Mouse (Mus musculus) heart, embryonic 13.5 days (tissue): ENCODE data around the gene Tnfaip8l2. TPM values are rescaled to one million over a fixed set of nuclear protein-coding genes. Genes with fewer than 3 reads are reported as not detected.
A peak's percentile ranks its signal among the peaks of the same experiment; 100 is the strongest.

Experiments
- ATAC-seq: fragments of 200-750 bp; cut with Nextera tagmentation; 2 replicates; pipeline ENCODE4 v1.8.0; 2017; ENCODE audit warnings: moderate TSS enrichment; ENCODE audit not compliant: insufficient number of reproducible peaks, low FRiP score, low TSS enrichment; ENCODE audit errors: extremely low read depth
- H3K27ac ChIP-seq: fragments of 300-500 bp; sonication (generic); replicated peaks from 2 replicates; pipeline ENCODE4 v1.5.1; 2015; ENCODE audit warnings: moderate library complexity, mild to moderate bottlenecking, inconsistent platforms
- H3K27me3 ChIP-seq: fragments of 300-500 bp; sonication (generic); replicated peaks from 2 replicates; pipeline ENCODE4 v1.6.1; 2015; ENCODE audit warnings: mild to moderate bottlenecking, inconsistent platforms
- H3K36me3 ChIP-seq: fragments of 300-500 bp; sonication (generic); 2 replicates; pipeline ENCODE4 v1.6.1; 2015; ENCODE audit warnings: mild to moderate bottlenecking, inconsistent platforms
- H3K4me1 ChIP-seq: fragments of 300-500 bp; sonication (generic); 2 replicates; pipeline ENCODE4 v1.6.1; 2015; ENCODE audit warnings: inconsistent platforms
- H3K4me2 ChIP-seq: fragments of 300-500 bp; sonication (generic); 2 replicates; pipeline ENCODE4 v1.6.1; 2015; ENCODE audit warnings: inconsistent platforms, mild to moderate bottlenecking, moderate library complexity
- H3K4me3 ChIP-seq: fragments of 300-500 bp; sonication (generic); 2 replicates; pipeline ENCODE4 v1.5.1; 2015; ENCODE audit warnings: moderate library complexity, mild to moderate bottlenecking, inconsistent platforms
- H3K9ac ChIP-seq: fragments of 300-500 bp; sonication (generic); 2 replicates; pipeline ENCODE4 v1.6.1; 2015; ENCODE audit warnings: inconsistent platforms, mild to moderate bottlenecking, moderate library complexity
- H3K9me3 ChIP-seq: fragments of 300-500 bp; sonication (generic); 2 replicates; pipeline ENCODE4 v1.6.1; 2016; ENCODE audit warnings: inconsistent platforms
- WGBS: fragments of 180-500 bp; shearing (Covaris S2); methylation state at CpG from one replicate; pipeline ENCODE4 v1.1.7; 2015; ENCODE audit warnings: mixed read lengths; 5-methylcytosine and 5-hydroxymethylcytosine counted together
- polyA plus RNA-seq: library from polyadenylated mRNA; unstranded; fragments of >200 nt; fragmentation: Nextera tagmentation; extraction: Ambion mirVana; gene quantifications from 2 replicates; pipeline ENCODE4 v1.2.1, GENCODE M21; 2015

Gene Tnfaip8l2
- polyA plus RNA-seq, 1 experiment from 2014 or later = 2.8 TPM

- no peak overlapping the region for H3K27ac ChIP-seq
- H3K4me1 ChIP-seq = peaks cover 19% of the 10 kb centered on the region
- peak overlapping the region; percentile 73 for H3K9ac ChIP-seq
- H3K9me3 ChIP-seq = no peaks in the 10 kb centered on the region
- ATAC-seq = no peak
- 16% methylated on average over 84 of the region's 84 CpGs for WGBS
- peak overlapping the region; percentile 76 for H3K4me2 ChIP-seq
- H3K4me3 ChIP-seq = peak overlapping the region; percentile 50
- H3K36me3 ChIP-seq = peaks cover 41% of the 10 kb centered on the region
- peaks cover 79% of the 10 kb centered on the region for H3K27me3 ChIP-seq
Measured at GRCm38 (mm10) chr3:95172526-95173255, 30.5 kb upstream of the Tnfaip8l2 start.

- H3K36me3 ChIP-seq = peaks cover 55% of the 10 kb centered on the region
- no peak for ATAC-seq
- no peak overlapping the region for H3K4me2 ChIP-seq
- no peaks in the 10 kb centered on the region for H3K9me3 ChIP-seq
- no peak overlapping the region for H3K4me3 ChIP-seq
- no peak overlapping the region for H3K27ac ChIP-seq
- 75% methylated on average over 6 of the region's 6 CpGs for WGBS
- peaks cover 19% of the 10 kb centered on the region for H3K4me1 ChIP-seq
- H3K27me3 ChIP-seq = peaks cover 88% of the 10 kb centered on the region
- H3K9ac ChIP-seq = no peak overlapping the region
Measured at GRCm38 (mm10) chr3:95171105-95171504, 28.9 kb upstream of the Tnfaip8l2 start.

GRCm38 (mm10) chr3:95169996-95170395 is 27.8 kb upstream of the Tnfaip8l2 start:
- no peak for ATAC-seq
- peaks cover 58% of the 10 kb centered on the region for H3K36me3 ChIP-seq
- H3K4me3 ChIP-seq = no peak overlapping the region
- no peak overlapping the region for H3K9ac ChIP-seq
- H3K27me3 ChIP-seq = peaks cover 81% of the 10 kb centered on the region
- H3K27ac ChIP-seq = no peak overlapping the region
- H3K4me1 ChIP-seq = peaks cover 20% of the 10 kb centered on the region
- WGBS = 81% methylated on average over 10 of the region's 10 CpGs
- H3K4me2 ChIP-seq = no peak overlapping the region
- H3K9me3 ChIP-seq = no peaks in the 10 kb centered on the region

GRCm38 (mm10) chr3:95164840-95165239 is 22.7 kb upstream of the Tnfaip8l2 start:
- no peak for ATAC-seq
- H3K4me2 ChIP-seq = no peak overlapping the region
- H3K4me3 ChIP-seq = no peak overlapping the region
- H3K36me3 ChIP-seq = peaks cover 36% of the 10 kb centered on the region
- 0 out of 2 replicates have a peak overlapping the region, but pooled peaks have one; percentile 3 for H3K27ac ChIP-seq
- WGBS = 52% methylated on average over 5 of the region's 5 CpGs
- H3K4me1 ChIP-seq = peaks cover 41% of the 10 kb centered on the region
- H3K9me3 ChIP-seq = no peaks in the 10 kb centered on the region
- peaks cover 35% of the 10 kb centered on the region for H3K27me3 ChIP-seq
- no peak overlapping the region for H3K9ac ChIP-seq

GRCm38 (mm10) chr3:95164256-95164550 is 22.0 kb upstream of the Tnfaip8l2 start:
- Histone ChIP-seq H3K27ac (no peak overlapping the region), H3K27me3 (peaks cover 28% of the 10 kb centered on the region; the same call in 1 of the 2 replicates), H3K4me1 (peaks cover 46% of the 10 kb centered on the region), H3K9ac (no peak overlapping the region), H3K4me2 (no peak overlapping the region), H3K9me3 (no peaks in the 10 kb centered on the region), H3K36me3 (peaks cover 30% of the 10 kb centered on the region), H3K4me3 (no peak overlapping the region)
- 74% methylated on average over 5 of the region's 5 CpGs for WGBS
- no peak for ATAC-seq

- Histone ChIP-seq H3K9ac (peak overlapping the region; percentile 48; the same call in 1 of the 2 replicates), H3K4me3 (no peak overlapping the region), H3K27me3 (peaks cover 23% of the 10 kb centered on the region; the same call in 1 of the 2 replicates), H3K4me2 (peak overlapping the region; percentile 42), H3K4me1 (peaks cover 46% of the 10 kb centered on the region), H3K27ac (no peak overlapping the region), H3K9me3 (no peaks in the 10 kb centered on the region), H3K36me3 (peaks cover 27% of the 10 kb centered on the region)
- WGBS = 40% methylated on average over 11 of the region's 11 CpGs
- no peak for ATAC-seq
Measured at GRCm38 (mm10) chr3:95163419-95164255, 21.5 kb upstream of the Tnfaip8l2 start.

- no peak for ATAC-seq
- H3K4me1 ChIP-seq = peaks cover 46% of the 10 kb centered on the region
- no peaks in the 10 kb centered on the region for H3K9me3 ChIP-seq
- 21% methylated on average over 2 of the region's 2 CpGs for WGBS
- peaks cover 11% of the 10 kb centered on the region; the same call in 1 of the 2 replicates for H3K27me3 ChIP-seq
- H3K4me2 ChIP-seq = peak overlapping the region; percentile 94
- no peak overlapping the region for H3K9ac ChIP-seq
- peaks cover 18% of the 10 kb centered on the region for H3K36me3 ChIP-seq
- H3K4me3 ChIP-seq = no peak overlapping the region
- H3K27ac ChIP-seq = no peak overlapping the region
Measured at GRCm38 (mm10) chr3:95162345-95162628, 20.1 kb upstream of the Tnfaip8l2 start.

- Histone ChIP-seq H3K36me3 (peaks cover 13% of the 10 kb centered on the region), H3K4me2 (peak overlapping the region; percentile 94), H3K9me3 (no peaks in the 10 kb centered on the region), H3K4me1 (peaks cover 46% of the 10 kb centered on the region), H3K4me3 (peak overlapping the region; percentile 75), H3K9ac (peak overlapping the region; percentile 85), H3K27ac (no peak overlapping the region), H3K27me3 (peaks cover 9% of the 10 kb centered on the region; the same call in 1 of the 2 replicates)
- 9% methylated on average over 9 of the region's 9 CpGs for WGBS
- no peak for ATAC-seq
Measured at GRCm38 (mm10) chr3:95161618-95162344, 19.6 kb upstream of the Tnfaip8l2 start.

- Histone ChIP-seq H3K9me3 (no peaks in the 10 kb centered on the region), H3K9ac (peak overlapping the region; percentile 85), H3K27ac (no peak overlapping the region), H3K4me1 (peaks cover 46% of the 10 kb centered on the region), H3K27me3 (peaks cover 9% of the 10 kb centered on the region; the same call in 1 of the 2 replicates), H3K4me2 (peak overlapping the region; percentile 94), H3K36me3 (peaks cover 8% of the 10 kb centered on the region; the same call in 1 of the 2 replicates), H3K4me3 (peak overlapping the region; percentile 75)
- no peak for ATAC-seq
- 2% methylated on average over 29 of the region's 30 CpGs for WGBS
Measured at GRCm38 (mm10) chr3:95161041-95161551, 18.9 kb upstream of the Tnfaip8l2 start.

GRCm38 (mm10) chr3:95159987-95160963 is 18.1 kb upstream of the Tnfaip8l2 start, which contains the start of gene Sema6c:
Sema6c (plus strand) TSS chr3:95160457.
- no peaks in the 10 kb centered on the region for H3K9me3 ChIP-seq
- under 1% methylated on average over 61 of the region's 66 CpGs for WGBS
- peaks cover 5% of the 10 kb centered on the region; the same call in 1 of the 2 replicates for H3K36me3 ChIP-seq
- peak within 1 kb of the TSS; percentile 94 for H3K4me2 ChIP-seq
- H3K4me3 ChIP-seq = peak within 1 kb of the TSS; percentile 75
- H3K9ac ChIP-seq = peak within 1 kb of the TSS; percentile 85
- peaks cover 46% of the 10 kb centered on the region for H3K4me1 ChIP-seq
- H3K27ac ChIP-seq = 0 out of 2 replicates have a peak within 1 kb of the TSS, but pooled peaks have one; percentile 34
- peak; percentile 94 for ATAC-seq
- peaks cover 9% of the 10 kb centered on the region; the same call in 1 of the 2 replicates for H3K27me3 ChIP-seq
